Mouse (Mus musculus) spleen, adult 2 months (tissue): ENCODE measurements around the gene Trim71.

Source experiments
- CTCF ChIP-seq: fragments of 200-500 bp; IDR thresholded peaks from 2 replicates; pipeline ENCODE4 v1.5.1; 2011; ENCODE audit warnings: mild to moderate bottlenecking, inconsistent platforms; ENCODE audit not compliant: insufficient read depth, insufficient read length, insufficient replicate concordance; ENCODE audit errors: extremely low read depth
- POLR2A ChIP-seq: fragments of 200-500 bp; IDR thresholded peaks from 2 replicates; pipeline ENCODE4 v1.6.1; 2011; ENCODE audit warnings: low read depth, low read length, inconsistent platforms

DNA sequence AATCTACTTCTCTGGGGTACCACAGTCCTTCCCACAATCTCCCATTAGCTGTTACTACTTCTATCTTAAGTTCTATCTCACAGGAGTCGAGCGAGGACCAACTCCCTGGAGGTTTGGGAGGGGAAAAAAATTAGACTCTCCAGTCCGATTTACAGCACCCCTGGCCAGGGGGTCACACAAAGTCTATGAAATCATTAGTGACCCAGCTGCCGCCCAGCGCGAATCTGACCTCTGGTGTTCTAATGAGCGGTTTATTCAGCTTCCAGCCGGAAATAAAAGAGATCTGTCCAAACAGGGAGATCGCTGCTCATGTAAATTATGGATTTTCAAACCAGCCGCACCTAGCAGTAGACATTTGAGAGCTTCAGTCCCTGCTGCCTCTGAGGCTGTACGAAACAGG lies 32.9 kb downstream of the Trim71 start:
- TF ChIP-seq CTCF (no peak), POLR2A (no peak)
